ENCODE assay signal across 16 mouse cellular contexts in the genomic region with DNA sequence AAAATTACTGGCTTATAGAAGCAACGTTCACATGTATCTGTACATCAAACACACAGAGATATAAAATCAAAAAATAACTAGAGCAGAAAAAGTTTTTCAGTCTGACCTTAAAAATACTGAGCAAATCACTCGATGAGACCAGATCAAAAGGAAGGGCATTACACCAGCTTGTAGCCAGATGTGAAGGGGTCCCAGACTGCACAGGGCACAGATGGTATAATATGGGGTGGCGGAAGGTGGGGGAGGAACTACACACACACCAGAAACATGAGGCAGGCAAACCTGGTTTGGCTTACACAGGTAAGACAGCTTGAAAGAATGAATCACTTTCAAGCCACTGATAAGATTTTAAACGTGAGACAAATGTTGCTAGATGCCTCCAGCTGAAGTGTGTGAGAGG.
"Had no signal": no experiment of that assay in that cellular context is flagged by ENCODE, and none has a peak within 500 bp of the region (broad histone marks: within the 10 kb centered on the region; RNA-seq: fewer than 3 reads in every experiment).

No protein-coding gene starts in this region.

- H3K9ac ChIP-seq: liver, postnatal 0 days; lung, embryonic 15.5 days; midbrain, embryonic 13.5 days; midbrain, embryonic 15.5 days; neural tube, embryonic 12.5 days; stomach, embryonic 15.5 days had no signal

- DNase-seq: liver, postnatal 0 days; lung, adult 2 months; lung, postnatal 14 days; lung, postnatal 36 days; right cerebral cortex, postnatal 14 days; thymus, adult 2 months; thymus, postnatal 36 days had no signal

- H3K4me3 ChIP-seq: lung, embryonic 15.5 days; megakaryocyte, embryonic 14.5 days; midbrain, embryonic 13.5 days; midbrain, embryonic 15.5 days; neural tube, embryonic 12.5 days; stomach, embryonic 15.5 days had no signal

- H3K4me1 ChIP-seq: stomach, embryonic 15.5 days had no signal

- H3K9me3 ChIP-seq: lung, embryonic 15.5 days; megakaryocyte, embryonic 14.5 days; midbrain, embryonic 13.5 days; midbrain, embryonic 15.5 days; neural tube, embryonic 12.5 days; stomach, embryonic 15.5 days had no signal

- ATAC-seq: liver, postnatal 0 days; lung, postnatal 0 days; midbrain, embryonic 13.5 days; midbrain, embryonic 15.5 days had no signal

- H3K4me2 ChIP-seq: lung, embryonic 15.5 days; midbrain, embryonic 11.5 days; midbrain, embryonic 13.5 days; midbrain, embryonic 15.5 days; neural tube, embryonic 12.5 days; stomach, embryonic 15.5 days had no signal

- H3K36me3 ChIP-seq: lung, embryonic 15.5 days; midbrain, embryonic 13.5 days; midbrain, embryonic 15.5 days; neural tube, embryonic 12.5 days; stomach, embryonic 15.5 days had no signal

- H3K27ac ChIP-seq: lung, embryonic 15.5 days; midbrain, embryonic 13.5 days; midbrain, embryonic 15.5 days; neural tube, embryonic 12.5 days; stomach, embryonic 15.5 days; stomach, postnatal 0 days had no signal

- H3K27me3 ChIP-seq: lung, embryonic 15.5 days; midbrain, embryonic 15.5 days; neural tube, embryonic 12.5 days; stomach, embryonic 15.5 days had no signal
